Mouse (Mus musculus): ENCODE data around the gene Rgs19.
A peak's percentile ranks its signal among the peaks of the same experiment; 100 is the strongest.

Rgs19 gene

GRCm38 (mm10) chr2:181683381-181683780 is 10.4 kb downstream of the Rgs19 start:
- no peak for DNase-seq (ENCODE audit: extremely low spot score, low spot score)

- DNase-seq (ENCODE audit: extremely low spot score, low spot score), result no peak
Measured at GRCm38 (mm10) chr2:181681978-181682377, 11.8 kb downstream of the Rgs19 start.

- no peak for DNase-seq (ENCODE audit: extremely low spot score, low spot score)
Measured at GRCm38 (mm10) chr2:181680716-181681117, 13.1 kb downstream of the Rgs19 start.

- peak; percentile 79 for DNase-seq (ENCODE audit: extremely low spot score, low spot score)
Measured at GRCm38 (mm10) chr2:181679951-181680715, 13.6 kb downstream of the Rgs19 start, which contains the start of gene Tcea2. Gene Tcea2 (plus strand): TSS chr2:181680310.

DNA sequence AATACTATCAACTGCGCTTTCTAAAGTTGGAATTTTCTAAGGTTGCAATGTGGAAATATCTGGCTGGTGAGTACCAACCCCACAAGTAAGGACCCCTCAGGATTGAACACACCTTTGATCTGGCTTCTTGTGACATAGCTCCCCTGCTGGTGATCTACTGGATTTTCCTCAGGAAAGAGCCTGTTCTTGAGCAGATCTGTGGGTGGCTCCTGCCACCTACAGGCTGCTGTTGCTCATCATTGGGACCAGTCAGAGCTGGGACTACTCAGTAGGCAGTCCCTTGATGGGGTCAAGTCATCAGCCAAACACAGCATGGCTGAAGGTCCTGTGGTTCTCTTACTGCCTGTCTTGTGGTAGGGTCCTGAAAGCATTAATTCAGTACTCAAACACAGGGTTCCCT is 15.0 kb downstream of the Rgs19 start:
- peak; percentile 57 for DNase-seq (ENCODE audit: extremely low spot score, low spot score)

- DNase-seq (ENCODE audit: extremely low spot score, low spot score), result no peak
Measured at GRCm38 (mm10) chr2:181677755-181678098, 16.1 kb downstream of the Rgs19 start.

GRCm38 (mm10) chr2:181677096-181677754 is 16.6 kb downstream of the Rgs19 start:
- no peak for DNase-seq (ENCODE audit: extremely low spot score, low spot score)

DNA sequence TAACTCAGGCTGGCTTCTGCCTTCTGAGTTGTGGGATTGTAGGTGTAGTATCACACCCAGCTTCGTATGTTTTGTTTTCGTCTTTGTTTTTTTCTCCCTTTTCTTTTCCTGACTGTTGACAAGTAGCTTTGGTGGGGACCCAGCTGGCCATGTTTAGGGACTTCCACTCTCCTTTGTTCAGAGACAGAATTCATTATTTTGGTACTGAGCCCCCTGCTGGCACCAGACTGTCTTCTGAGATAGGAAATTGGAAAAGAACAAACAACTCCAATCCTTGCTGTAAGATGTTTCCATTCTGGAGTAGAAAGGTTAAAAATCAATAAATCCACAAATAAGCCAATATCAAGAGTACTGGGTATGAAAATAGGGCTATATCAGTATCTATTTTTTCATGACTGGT is 17.4 kb downstream of the Rgs19 start:
- no peak for DNase-seq (ENCODE audit: extremely low spot score, low spot score)

- DNase-seq (ENCODE audit: extremely low spot score, low spot score), result peak; percentile 57
Measured at GRCm38 (mm10) chr2:181675454-181675853, 18.3 kb downstream of the Rgs19 start.

GRCm38 (mm10) chr2:181674934-181675333 is 18.8 kb downstream of the Rgs19 start:
- DNase-seq (ENCODE audit: extremely low spot score, low spot score), result no peak

GRCm38 (mm10) chr2:181673501-181673900 is 20.3 kb downstream of the Rgs19 start:
- no peak for DNase-seq (ENCODE audit: extremely low spot score, low spot score)

- DNase-seq (ENCODE audit: extremely low spot score, low spot score), result no peak
Measured at GRCm38 (mm10) chr2:181671984-181672383, 21.8 kb downstream of the Rgs19 start.

DNA sequence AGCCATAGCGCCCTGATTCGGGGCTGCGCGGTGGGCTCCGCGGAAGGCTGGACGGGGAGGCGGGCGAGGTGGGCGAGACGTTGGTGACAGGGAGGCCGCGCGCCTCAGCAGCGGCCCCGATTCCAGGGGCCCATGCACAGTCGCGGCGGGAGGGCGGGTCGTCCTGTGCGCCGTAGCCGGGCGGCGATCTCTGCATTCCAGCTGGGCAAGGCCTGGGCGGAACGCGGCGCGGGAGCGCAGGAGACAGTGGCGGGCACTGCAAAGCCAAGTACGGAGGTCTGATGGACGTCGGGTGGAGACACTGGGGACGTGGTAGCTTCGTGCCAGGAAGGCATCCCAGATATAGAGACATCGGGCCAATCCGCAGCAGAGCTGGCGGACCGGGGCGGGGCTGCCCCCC is 22.5 kb downstream of the Rgs19 start, which contains the start of gene Sox18:
Gene Sox18 (minus strand): TSS at position 315 of the 400 bp plus-strand sequence.
- peak; percentile 58 for DNase-seq (ENCODE audit: extremely low spot score, low spot score)

GRCm38 (mm10) chr2:181670913-181671311 is 22.9 kb downstream of the Rgs19 start:
- no peak for DNase-seq (ENCODE audit: extremely low spot score, low spot score)

DNA sequence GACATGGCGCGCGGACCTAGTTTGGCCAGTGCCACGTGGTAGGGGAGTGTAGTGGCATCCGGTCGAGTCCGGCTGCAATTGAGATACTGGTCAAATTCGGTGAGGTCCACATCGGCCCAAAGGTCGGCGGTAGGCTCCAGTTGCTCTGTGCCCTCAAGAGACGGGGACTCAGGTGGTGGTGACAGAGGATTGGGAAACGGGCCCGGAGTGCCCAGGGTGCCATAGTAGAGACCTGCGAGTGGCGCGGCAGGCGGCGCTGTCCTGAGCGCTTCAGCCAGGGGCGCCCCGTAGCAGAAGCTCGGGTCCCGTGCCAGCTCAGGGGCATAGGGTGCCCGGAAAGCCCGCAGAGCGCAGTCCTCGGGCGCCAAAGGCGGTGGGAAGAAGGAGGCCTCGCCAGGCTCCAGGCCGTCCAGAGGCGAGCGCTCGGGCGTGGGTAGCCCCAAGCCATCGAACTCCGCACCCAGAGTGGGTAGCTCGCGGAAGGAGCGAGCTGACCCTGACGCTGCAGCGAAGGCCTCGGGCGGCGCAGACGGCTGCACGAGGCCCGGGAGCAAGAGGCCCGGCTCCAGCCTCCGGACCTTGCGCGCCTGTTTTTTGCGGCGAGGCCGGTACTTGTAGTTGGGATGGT is 23.4 kb downstream of the Rgs19 start:
- DNase-seq (ENCODE audit: extremely low spot score, low spot score), result peak; percentile 52

- DNase-seq (ENCODE audit: extremely low spot score, low spot score), result no peak
Measured at GRCm38 (mm10) chr2:181663298-181663630, 30.5 kb downstream of the Rgs19 start.

- no peak for DNase-seq (ENCODE audit: extremely low spot score, low spot score)
Measured at GRCm38 (mm10) chr2:181662620-181663297, 31.0 kb downstream of the Rgs19 start.

DNA sequence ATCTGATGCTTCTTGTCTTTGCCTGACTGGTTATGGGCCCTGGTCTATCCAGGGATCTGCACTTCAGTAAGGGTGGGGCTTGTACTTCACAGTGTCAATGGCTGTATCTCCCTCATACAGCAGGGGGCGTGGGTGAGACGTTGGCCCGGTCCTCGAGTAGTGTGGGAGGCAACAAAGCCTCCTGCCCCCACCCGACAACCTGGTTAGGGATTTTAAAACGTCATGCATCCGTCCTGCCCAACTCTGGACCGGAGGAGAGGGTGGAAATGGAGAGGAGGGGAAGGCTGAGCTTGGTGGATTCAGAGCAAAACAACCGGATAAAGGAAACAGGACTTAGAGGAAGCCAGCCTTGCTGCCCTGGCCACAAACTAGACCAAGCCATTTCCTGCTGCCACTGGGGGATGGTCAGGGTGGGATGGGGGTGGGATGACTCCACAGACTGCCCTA is 34.1 kb downstream of the Rgs19 start:
- peak; percentile 64 for DNase-seq (ENCODE audit: extremely low spot score, low spot score)

DNA sequence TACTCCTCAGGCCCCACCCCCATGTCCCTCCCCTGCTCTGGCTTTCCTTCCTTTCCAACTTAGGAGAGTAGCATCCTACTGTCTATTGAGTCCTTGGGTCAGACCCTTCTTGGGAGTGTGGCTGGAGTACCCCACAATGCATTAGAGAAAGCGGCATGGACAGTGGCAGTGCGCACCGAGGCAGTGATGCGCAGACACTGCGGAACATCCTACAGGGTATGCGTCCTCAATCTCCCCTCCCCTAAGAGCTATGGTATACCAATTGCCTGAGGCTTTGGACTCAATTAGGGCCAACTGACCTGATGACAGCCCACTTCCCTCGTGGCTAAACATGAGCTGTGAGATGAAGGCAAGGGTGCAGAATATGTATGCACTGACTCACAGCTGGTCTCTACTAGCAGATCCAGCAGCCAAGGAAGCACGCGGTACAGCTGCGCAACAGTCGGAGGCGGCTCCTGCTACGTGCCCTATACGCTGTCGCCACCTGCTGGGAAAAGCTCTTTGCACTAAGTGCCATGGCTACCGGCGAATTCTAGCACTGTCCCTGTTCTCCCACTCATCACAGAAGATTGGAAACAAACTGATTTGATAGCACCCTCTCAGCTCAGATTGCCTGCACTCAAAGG is 34.7 kb downstream of the Rgs19 start:
- DNase-seq (ENCODE audit: extremely low spot score, low spot score), result no peak

DNA sequence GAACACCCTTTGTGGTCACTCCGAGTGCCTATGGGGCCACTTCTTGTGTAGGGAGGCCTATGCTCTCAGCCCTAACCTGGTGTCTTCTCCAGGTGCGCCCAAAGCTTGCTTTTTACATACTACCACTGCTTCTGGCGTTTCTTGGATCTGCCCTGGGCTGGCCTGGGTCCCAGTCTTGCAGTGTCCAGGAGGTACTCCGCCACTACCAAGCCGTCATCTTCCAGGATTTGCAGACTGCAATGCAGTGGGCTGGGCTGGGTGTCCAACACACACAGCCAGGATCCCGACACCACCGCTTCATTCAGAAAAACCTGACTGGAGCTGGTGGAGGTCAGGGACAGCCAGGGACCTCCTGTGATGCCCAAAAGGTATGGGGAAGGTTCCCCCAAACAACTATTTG is 35.2 kb downstream of the Rgs19 start:
- no peak for DNase-seq (ENCODE audit: extremely low spot score, low spot score)

DNA sequence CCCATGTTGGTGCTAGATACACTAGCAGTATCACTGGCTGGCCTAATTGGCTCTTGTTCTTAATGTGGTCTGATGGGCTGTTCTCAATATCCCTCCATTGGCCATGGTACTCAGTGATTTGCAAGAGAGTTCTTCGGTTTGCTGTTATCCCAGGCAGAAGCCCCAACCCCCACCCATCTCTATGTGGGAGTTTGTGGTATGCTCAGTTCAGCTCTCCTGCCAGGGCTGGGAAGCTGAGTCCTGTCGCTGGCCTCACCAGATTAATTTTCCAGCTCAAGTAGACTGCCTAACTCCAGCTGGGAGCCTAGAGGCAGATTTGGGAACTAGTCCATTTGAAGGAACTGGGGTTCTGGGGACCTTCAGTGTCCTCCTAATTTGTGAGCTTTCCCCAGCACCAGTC is 36.3 kb downstream of the Rgs19 start:
- no peak for DNase-seq (ENCODE audit: extremely low spot score, low spot score)
